In genomic region chr1:182282091-182283075, GRCm38 (mm10) we compare ENCODE assay signal across 8 mouse cellular contexts. TPM values are rescaled to one million over a fixed set of nuclear protein-coding genes. Genes with fewer than 3 reads are reported as not detected.
A peak's percentile ranks its signal among the peaks of the same experiment; 100 is the strongest.
DNase-seq lines count a peak whose midpoint lies in the region; ATAC-seq lines count a peak whose summit lies in the region.

Degs1 (minus strand) TSS chr1:182282804.

- H3K9ac ChIP-seq in hindbrain, embryonic 14.5 days: peak within 1 kb of the TSS; percentile 85

- peak; percentile 94 for DNase-seq in R1 (ENCODE audit: low read depth, low spot score)
- DNase-seq in cerebellum, postnatal 25 days: peak; percentile 95 to 97
- peak; percentile 89 to 90 for DNase-seq in frontal cortex, postnatal 25 days (ENCODE audit: low spot score in 2 of 2)
- peak; percentile 93 for DNase-seq in hindbrain, embryonic 14.5 days (ENCODE audit: low spot score)
- peak; percentile 93 for DNase-seq in layer of hippocampus, postnatal 36 days
- peak; percentile 97 for DNase-seq in lung, postnatal 36 days
- peak; percentile 92 for DNase-seq in retina, postnatal 1 day
- peak; percentile 92 to 99 for DNase-seq in urinary bladder, adult 18-20 months (ENCODE audit: low spot score in 2 of 2)

- H3K4me2 ChIP-seq in hindbrain, embryonic 14.5 days (replicated peaks): peak within 1 kb of the TSS; percentile 84

- H3K27me3 ChIP-seq in hindbrain, embryonic 14.5 days (ENCODE audit: control insufficient read depth, insufficient read depth, low read length): no peaks in the 10 kb centered on the region

- peaks cover 20% of the 10 kb centered on the region for H3K4me1 ChIP-seq in hindbrain, embryonic 14.5 days (replicated peaks; ENCODE audit: control insufficient read depth, insufficient read depth, low read length)

- H3K36me3 ChIP-seq in hindbrain, embryonic 14.5 days (replicated peaks; ENCODE audit: control insufficient read depth, insufficient read depth): peaks cover 19% of the 10 kb centered on the region

- no peaks in the 10 kb centered on the region for H3K9me3 ChIP-seq in hindbrain, embryonic 14.5 days (ENCODE audit: control insufficient read depth, low read length)

- peak within 1 kb of the TSS; percentile 85 for H3K27ac ChIP-seq in hindbrain, embryonic 14.5 days

- WGBS in hindbrain, embryonic 14.5 days: under 1% methylated on average over 89 of the region's 94 CpGs

- peak within 1 kb of the TSS; percentile 57 for H3K4me3 ChIP-seq in hindbrain, embryonic 14.5 days (replicated peaks; ENCODE audit: low read length)

- ATAC-seq in hindbrain, embryonic 14.5 days (ENCODE audit: low FRiP score): peak; percentile 92

RNA-seq across cellular contexts. Expression of gene Degs1, which starts in this region (rescaled TPM):
- 102 and 115 TPM in 2 replicates for polyA plus RNA-seq in hindbrain, embryonic 14.5 days (2014; fragmentation: Nextera tagmentation; extraction: Ambion mirVana)
- 10 to 100 TPM; 72.5 to 82.4 TPM for total RNA-seq in layer of hippocampus, postnatal 36 days (2021)

Comparison
In these comparisons a context has a peak if more than half of its experiments do, and no peak if none do; other contexts are left out.
1. Peak in every context shown above with its lines: DNase-seq, ATAC-seq, H3K4me3 ChIP-seq and H3K27ac ChIP-seq.